In the genomic region with DNA sequence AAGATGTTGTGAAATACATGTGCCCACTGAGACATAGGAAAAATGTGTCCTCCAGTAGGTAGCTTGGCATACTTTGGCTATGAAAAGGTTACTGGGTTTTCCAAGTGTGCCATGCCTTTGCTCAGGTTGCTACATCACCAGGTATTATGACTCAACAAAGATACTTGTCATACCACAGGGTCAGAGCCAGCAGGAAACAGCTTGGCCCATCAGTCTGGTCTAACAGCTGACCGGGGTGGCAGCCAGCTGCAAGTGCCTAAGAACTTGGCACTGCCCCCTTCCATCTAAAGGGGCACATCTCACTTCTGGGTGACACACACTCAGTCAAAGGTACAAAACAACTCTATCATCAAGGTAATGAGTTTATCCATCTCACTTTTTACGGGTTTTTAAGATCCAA, we compare ENCODE assay signal across 28 mouse cellular contexts. TPM values are rescaled to one million over a fixed set of nuclear protein-coding genes. Genes with fewer than 3 reads are reported as not detected.
A peak's percentile ranks its signal among the peaks of the same experiment; 100 is the strongest.
DNase-seq lines count a peak whose midpoint lies in the region.
"Had no signal": no experiment of that assay in that cellular context is flagged by ENCODE, and none has a peak within 500 bp of the region (broad histone marks: within the 10 kb centered on the region; RNA-seq: fewer than 3 reads in every experiment).

No protein-coding gene starts in this region.

- intact Hi-C loops in heart, postnatal 10 days (cut with DNase I), result no loop called here

- peak; percentile 1 to 23 for DNase-seq in heart, postnatal 10 days
- no peak for DNase-seq in heart, adult 8-10 months (ENCODE audit: low spot score)
- DNase-seq in Muller cell, postnatal 12 days (ENCODE audit: inconsistent ontology term), result peak; percentile 0
- DNase-seq in lung, adult 18-20 months, result peak; percentile 33 to 60
- DNase-seq in lung, postnatal 14 days, result peak; percentile 1
- no peak for DNase-seq in ovary, postnatal 10 days (ENCODE audit: low spot score)
- DNase-seq in embryo, embryonic 11 days, result no peak
- DNase-seq in thymus, postnatal 0 days (ENCODE audit: low spot score), result no peak
- DNase-seq: adrenal gland, adult 8-10 months; cerebellum, adult 11-12 months; cerebellum, adult 9-10 months; cerebellum, postnatal 25 days; gastrocnemius, postnatal 36 days; heart, adult 11 months had no signal

RNA-seq across cellular contexts. Expression of gene Akap4, which starts 0.7 kb away (rescaled TPM):
- total RNA-seq in heart, postnatal 10 days (2021), result not detected
- not detected for total RNA-seq in heart, adult 8-10 months (2022)
- 0.04 and 0.05 TPM in 2 replicates for polyA plus RNA-seq in thymus, postnatal 0 days (2015; fragmentation: Nextera tagmentation; extraction: Ambion mirVana)
- total RNA-seq: adrenal gland, adult 8-10 months; adrenal gland, postnatal 4 days; gastrocnemius, adult 8-10 months; gastrocnemius, postnatal 36 days; heart, postnatal 14 days; MEL had no signal
- polyA plus RNA-seq: brain, embryonic 14.5 days; C2C12; cortical plate, adult 2 months; embryonic facial prominence, embryonic 13.5 days; forebrain, embryonic 13.5 days; heart, embryonic 10.5 days; heart, embryonic 14.5 days; hindbrain, embryonic 11.5 days; hindbrain, embryonic 16.5 days; inflammation-experienced regulatory T-cells, adult 6 months had no signal

RNA-seq across cellular contexts. Expression of gene Ccnb3, which starts 26.6 kb away (rescaled TPM):
- under 1 TPM in 1 of 2 experiments, not detected in 1; 0.32 TPM for total RNA-seq in heart, postnatal 10 days (2021)
- total RNA-seq in heart, adult 8-10 months (2022), result not detected
- polyA plus RNA-seq in thymus, postnatal 0 days (2015; fragmentation: Nextera tagmentation; extraction: Ambion mirVana), result not detected in 2 replicates
- total RNA-seq: gastrocnemius, adult 8-10 months; MEL had no signal
- polyA plus RNA-seq: C2C12; cortical plate, adult 2 months; embryonic facial prominence, embryonic 13.5 days; forebrain, embryonic 13.5 days; hindbrain, embryonic 11.5 days; hindbrain, embryonic 16.5 days; inflammation-experienced regulatory T-cells, adult 6 months had no signal

Comparison
In these comparisons a context has a peak if more than half of its experiments do, and no peak if none do; other contexts are left out.
1. DNase-seq: peak in heart, postnatal 10 days (2 of 2), Muller cell, postnatal 12 days (single experiment), lung, adult 18-20 months (2 of 2) and lung, postnatal 14 days (single experiment); none in heart, adult 8-10 months (single experiment), ovary, postnatal 10 days (single experiment), embryo, embryonic 11 days (single experiment) and thymus, postnatal 0 days (single experiment).